Mouse (Mus musculus) heart, embryonic 10.5 days (tissue): ENCODE results near the gene Numbl. TPM values are rescaled to one million over a fixed set of nuclear protein-coding genes. Genes with fewer than 3 reads are reported as not detected.

Experiments used
- DNase-seq: peaks from one replicate; pipeline ENCODE4 v3.0.0-alpha.2; 2017; ENCODE audit warnings: low spot score
- H3K27ac ChIP-seq: fragments of 300-500 bp; sonication (generic); 2 replicates; pipeline ENCODE4 v1.5.1; 2016; ENCODE audit warnings: mild to moderate bottlenecking
- H3K27me3 ChIP-seq: fragments of 300-500 bp; sonication (generic); 2 replicates; pipeline ENCODE4 v1.6.1; 2016; ENCODE audit warnings: mild to moderate bottlenecking; ENCODE audit not compliant: poor library complexity, insufficient read depth, severe bottlenecking
- H3K36me3 ChIP-seq: fragments of 300-500 bp; sonication (generic); 2 replicates; pipeline ENCODE4 v1.6.1; 2016; ENCODE audit warnings: mild to moderate bottlenecking, moderate library complexity
- H3K4me1 ChIP-seq: fragments of 300-500 bp; sonication (generic); 2 replicates; pipeline ENCODE4 v1.6.1; 2016; ENCODE audit warnings: mild to moderate bottlenecking
- H3K4me3 ChIP-seq: fragments of 300-500 bp; sonication (generic); 2 replicates; pipeline ENCODE4 v1.5.1; 2016; ENCODE audit warnings: mild to moderate bottlenecking, moderate library complexity
- H3K9me3 ChIP-seq: fragments of 300-500 bp; sonication (generic); 2 replicates; pipeline ENCODE4 v1.6.1; 2016; ENCODE audit warnings: mild to moderate bottlenecking, moderate library complexity
- WGBS: fragments of 180-500 bp; shearing (Covaris S2); methylation state at CpG from one replicate; pipeline ENCODE4 v1.1.7; 2016; 5-methylcytosine and 5-hydroxymethylcytosine counted together
- polyA plus RNA-seq: library from polyadenylated mRNA; unstranded; fragments of >200 nt; fragmentation: Nextera tagmentation; extraction: Ambion mirVana; gene quantifications from 2 replicates; pipeline ENCODE4 v1.2.1, GENCODE M21; 2016

The Numbl gene
- polyA plus RNA-seq, 1 experiment from 2014 or later: 9.6 TPM

DNA sequence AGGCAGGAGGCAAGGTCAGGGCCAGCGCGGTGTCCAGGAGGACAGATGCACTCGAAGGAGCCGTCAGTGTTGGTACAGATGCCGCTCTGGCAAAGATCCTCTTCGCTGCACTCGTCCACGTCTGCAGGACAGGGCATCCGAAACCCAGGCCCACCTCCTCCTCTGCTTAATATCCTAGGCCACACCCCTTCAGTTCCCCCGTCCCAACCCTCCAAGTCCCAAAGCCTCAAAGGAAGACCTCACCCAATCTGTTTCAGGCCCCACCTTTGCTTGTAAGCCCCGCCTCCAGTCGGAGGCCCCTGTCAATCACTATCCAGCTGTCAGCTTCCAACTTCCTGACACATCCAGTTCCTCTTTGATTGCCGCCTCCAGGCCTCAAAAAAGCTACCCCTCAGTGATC is 64.1 kb downstream of the Numbl start:
- no peaks in the 10 kb centered on the region for H3K9me3 ChIP-seq
- WGBS: 17% methylated on average over 13 of the region's 13 CpGs
- H3K27me3 ChIP-seq: peaks cover 59% of the 10 kb centered on the region
- no peaks in the 10 kb centered on the region for H3K36me3 ChIP-seq
- no peak overlapping the region for H3K4me3 ChIP-seq
- peaks cover 26% of the 10 kb centered on the region for H3K4me1 ChIP-seq
- no peak overlapping the region for H3K27ac ChIP-seq
- DNase-seq: no peak

DNA sequence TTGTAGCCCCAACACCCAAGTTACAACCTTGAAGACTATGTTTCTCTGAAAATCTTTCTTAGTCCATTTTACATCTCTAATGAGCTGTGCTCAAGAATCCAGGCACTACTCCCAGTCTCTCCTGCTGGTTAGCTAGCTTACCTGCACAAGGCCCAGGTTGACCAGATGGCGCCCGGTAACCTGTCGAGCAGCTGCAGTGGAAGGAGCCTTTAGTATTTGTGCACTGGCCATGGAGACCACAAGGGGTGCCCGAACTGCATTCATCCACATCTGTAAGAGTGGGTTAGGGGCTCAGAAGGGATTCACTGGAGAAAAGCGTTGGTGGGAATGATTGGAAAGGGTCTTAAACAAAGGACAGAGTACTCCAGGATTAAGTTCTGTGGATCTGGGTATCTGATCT is 64.8 kb downstream of the Numbl start:
- H3K27me3 ChIP-seq: peaks cover 67% of the 10 kb centered on the region
- H3K27ac ChIP-seq: no peak overlapping the region
- H3K36me3 ChIP-seq: no peaks in the 10 kb centered on the region
- H3K4me3 ChIP-seq: no peak overlapping the region
- WGBS: 85% methylated on average over 5 of the region's 5 CpGs
- no peak for DNase-seq
- peaks cover 26% of the 10 kb centered on the region for H3K4me1 ChIP-seq
- H3K9me3 ChIP-seq: no peaks in the 10 kb centered on the region

DNA sequence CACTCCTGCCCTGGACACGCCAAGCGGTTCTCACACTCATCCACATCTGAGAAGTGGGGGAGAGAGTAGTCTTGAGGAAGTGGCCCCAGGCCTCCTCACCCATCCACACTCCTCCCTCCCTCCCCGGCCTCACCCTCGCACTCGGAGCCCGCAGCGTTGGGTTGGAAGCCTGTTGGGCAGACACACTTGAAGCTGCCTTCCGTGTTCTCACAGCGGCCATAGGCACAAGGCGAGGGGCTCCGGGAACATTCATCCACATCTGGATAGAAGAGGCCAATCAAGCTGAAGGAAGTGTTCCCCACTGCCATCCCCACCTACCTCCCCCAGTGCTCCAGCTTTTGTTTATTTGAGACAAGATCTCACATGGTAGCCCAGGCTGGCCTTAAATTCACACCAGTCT is 65.9 kb downstream of the Numbl start:
- peaks cover 29% of the 10 kb centered on the region for H3K4me1 ChIP-seq
- DNase-seq: no peak
- no peaks in the 10 kb centered on the region for H3K9me3 ChIP-seq
- no peak overlapping the region for H3K27ac ChIP-seq
- 88% methylated on average over 11 of the region's 11 CpGs for WGBS
- H3K36me3 ChIP-seq: no peaks in the 10 kb centered on the region
- peaks cover 78% of the 10 kb centered on the region for H3K27me3 ChIP-seq
- no peak overlapping the region for H3K4me3 ChIP-seq

GRCm38 (mm10) chr7:27324928-27325327 is 66.7 kb downstream of the Numbl start:
- Histone ChIP-seq H3K27me3 (peaks cover 86% of the 10 kb centered on the region), H3K27ac (no peak overlapping the region), H3K4me3 (peak overlapping the region; percentile 25; the same call in 1 of the 2 replicates), H3K4me1 (peaks cover 36% of the 10 kb centered on the region), H3K9me3 (no peaks in the 10 kb centered on the region), H3K36me3 (no peaks in the 10 kb centered on the region)
- WGBS: 56% methylated on average over 18 of the region's 20 CpGs
- DNase-seq: no peak

DNA sequence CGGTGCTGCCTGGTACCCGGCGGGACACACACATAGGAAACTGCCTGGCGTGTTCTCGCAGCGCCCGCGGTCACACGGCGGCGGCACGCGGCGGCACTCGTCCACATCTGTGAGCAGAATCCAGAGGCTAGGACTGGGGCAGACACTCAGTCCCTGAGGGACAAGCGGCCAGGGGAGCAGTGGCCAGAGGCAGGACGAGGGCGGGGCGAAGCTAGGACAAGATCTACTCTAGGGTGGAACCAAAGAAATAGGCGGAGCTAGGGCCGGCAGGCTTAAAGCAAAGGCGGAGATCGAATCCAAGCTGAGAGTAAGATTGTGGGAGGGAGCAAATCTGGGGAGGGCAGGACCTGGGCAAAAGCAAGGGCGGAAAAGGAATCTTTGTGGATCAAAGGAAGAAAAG is 67.5 kb downstream of the Numbl start:
- Histone ChIP-seq H3K4me3 (peak overlapping the region; percentile 51), H3K27me3 (peaks cover 94% of the 10 kb centered on the region), H3K27ac (0 out of 2 replicates have a peak overlapping the region, but pooled peaks have one; percentile 8), H3K4me1 (peaks cover 42% of the 10 kb centered on the region), H3K36me3 (no peaks in the 10 kb centered on the region), H3K9me3 (no peaks in the 10 kb centered on the region)
- WGBS: 2% methylated on average over 24 of the region's 24 CpGs
- DNase-seq: no peak

GRCm38 (mm10) chr7:27326101-27326880 is 68.1 kb downstream of the Numbl start:
- Histone ChIP-seq H3K27me3 (peaks cover 99% of the 10 kb centered on the region), H3K36me3 (no peaks in the 10 kb centered on the region), H3K9me3 (no peaks in the 10 kb centered on the region), H3K4me1 (peaks cover 48% of the 10 kb centered on the region), H3K4me3 (peak overlapping the region; percentile 51), H3K27ac (peak overlapping the region; percentile 11; the same call in 1 of the 2 replicates)
- no peak for DNase-seq
- 28% methylated on average over 34 of the region's 34 CpGs for WGBS

DNA sequence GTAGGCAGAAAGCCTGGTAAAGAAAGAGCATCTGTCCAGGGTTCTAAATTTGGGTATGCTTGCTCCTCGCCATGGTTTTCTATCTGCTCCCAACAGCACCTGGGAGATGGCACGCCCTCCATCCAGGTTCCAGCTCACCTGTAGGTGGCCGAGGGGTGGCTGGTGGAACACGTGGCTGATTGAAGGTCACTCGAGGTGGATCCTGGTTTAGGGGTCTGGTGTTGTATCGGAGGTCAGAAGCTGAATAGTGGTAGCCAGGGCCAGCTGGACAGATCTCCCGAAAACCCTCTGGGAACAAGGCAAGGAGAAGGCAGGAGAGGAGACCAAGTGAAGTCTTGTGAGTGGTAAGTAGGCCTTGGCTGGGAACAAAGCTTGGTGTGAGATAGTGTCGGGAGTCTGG is 69.3 kb downstream of the Numbl start:
- Histone ChIP-seq H3K4me1 (peaks cover 48% of the 10 kb centered on the region), H3K36me3 (no peaks in the 10 kb centered on the region), H3K4me3 (no peak overlapping the region), H3K9me3 (no peaks in the 10 kb centered on the region), H3K27ac (no peak overlapping the region), H3K27me3 (peaks cover 100% of the 10 kb centered on the region)
- 85% methylated on average over 8 of the region's 8 CpGs for WGBS
- no peak for DNase-seq

DNA sequence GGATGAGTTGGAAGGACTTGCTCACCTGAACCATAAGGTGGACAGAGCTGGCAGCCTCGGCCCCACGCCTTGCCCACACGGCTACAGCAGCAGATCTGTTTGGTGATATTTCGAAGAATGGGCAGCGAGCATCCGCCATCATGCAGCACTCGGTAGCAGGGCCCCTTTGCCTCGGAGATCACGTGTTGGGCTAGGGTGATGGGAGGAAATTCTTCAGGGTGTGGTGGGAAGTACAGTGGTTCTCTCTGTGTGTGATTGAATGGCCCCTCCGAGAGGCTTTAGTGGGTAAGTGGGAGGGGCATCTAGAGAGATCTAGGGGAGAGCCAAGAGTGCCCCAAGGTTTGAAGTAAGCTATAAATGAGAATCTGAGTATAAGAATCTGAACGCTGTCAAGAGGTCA is 69.9 kb downstream of the Numbl start:
- Histone ChIP-seq H3K27me3 (peaks cover 100% of the 10 kb centered on the region), H3K4me3 (no peak overlapping the region), H3K4me1 (peaks cover 54% of the 10 kb centered on the region), H3K36me3 (no peaks in the 10 kb centered on the region), H3K9me3 (no peaks in the 10 kb centered on the region), H3K27ac (no peak overlapping the region)
- DNase-seq: no peak
- WGBS: 82% methylated on average over 11 of the region's 11 CpGs

DNA sequence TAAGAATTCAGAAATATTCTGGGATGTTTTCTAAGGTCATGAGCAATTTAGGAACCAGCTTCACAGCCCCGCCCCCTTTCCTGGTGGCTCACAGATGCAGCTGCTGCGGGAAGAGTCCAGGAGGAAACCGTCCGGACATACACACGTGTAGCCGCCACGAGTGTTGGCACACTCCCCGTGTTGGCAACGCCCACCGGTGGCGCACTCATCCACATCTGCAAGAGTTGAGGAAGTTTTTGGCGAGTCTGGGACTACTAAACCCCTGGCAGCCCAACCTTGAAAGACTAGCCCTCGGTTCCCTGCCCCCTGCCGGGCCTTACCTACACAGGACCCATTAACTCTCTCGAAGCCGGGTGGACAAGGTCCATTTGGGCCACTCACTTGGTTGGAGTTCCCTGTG is 70.4 kb downstream of the Numbl start:
- no peak overlapping the region for H3K27ac ChIP-seq
- no peaks in the 10 kb centered on the region for H3K9me3 ChIP-seq
- 34% methylated on average over 16 of the region's 16 CpGs for WGBS
- DNase-seq: no peak
- H3K4me1 ChIP-seq: peaks cover 57% of the 10 kb centered on the region
- H3K27me3 ChIP-seq: peaks cover 100% of the 10 kb centered on the region
- H3K4me3 ChIP-seq: 0 out of 2 replicates have a peak overlapping the region, but pooled peaks have one; percentile 53
- no peaks in the 10 kb centered on the region for H3K36me3 ChIP-seq

DNA sequence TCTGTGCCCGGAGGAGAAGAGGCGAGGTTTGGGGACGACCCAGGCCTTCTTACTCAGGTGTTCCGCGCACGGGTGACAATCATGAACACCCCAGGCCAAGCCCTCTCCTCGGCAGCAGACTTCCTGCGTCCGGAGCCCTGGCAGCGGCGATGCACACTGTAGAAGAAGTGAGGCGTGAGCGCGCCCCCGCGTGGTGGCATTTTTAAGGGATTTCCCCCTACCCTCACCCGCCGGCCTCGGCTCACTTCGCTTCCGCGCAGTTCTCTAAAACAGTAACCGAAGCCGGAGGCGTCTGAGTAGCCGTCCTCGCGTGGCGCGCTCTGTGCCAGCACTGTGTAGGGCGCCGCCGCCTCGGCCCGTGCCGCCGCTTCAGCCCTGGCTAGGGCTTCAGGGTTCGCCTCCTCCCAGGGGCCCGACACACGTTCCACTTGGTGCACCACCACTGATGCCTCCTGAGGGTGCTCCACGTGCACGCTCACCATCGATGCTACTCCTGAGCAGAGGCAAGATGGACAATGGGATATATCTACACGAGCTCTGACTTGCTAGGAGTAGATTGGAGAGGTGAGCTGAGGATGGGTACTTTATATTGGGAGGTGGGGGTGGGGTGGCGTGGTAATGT is 71.2 kb downstream of the Numbl start:
- H3K9me3 ChIP-seq: no peaks in the 10 kb centered on the region
- H3K36me3 ChIP-seq: no peaks in the 10 kb centered on the region
- DNase-seq: no peak
- peak overlapping the region; percentile 53 for H3K4me3 ChIP-seq
- peaks cover 100% of the 10 kb centered on the region for H3K27me3 ChIP-seq
- WGBS: 6% methylated on average over 45 of the region's 45 CpGs
- H3K27ac ChIP-seq: peak overlapping the region; percentile 30; the same call in 1 of the 2 replicates
- peaks cover 65% of the 10 kb centered on the region for H3K4me1 ChIP-seq

GRCm38 (mm10) chr7:27329981-27330380 is 71.7 kb downstream of the Numbl start:
- Histone ChIP-seq H3K36me3 (no peaks in the 10 kb centered on the region), H3K9me3 (no peaks in the 10 kb centered on the region), H3K4me1 (peaks cover 67% of the 10 kb centered on the region), H3K27me3 (peaks cover 100% of the 10 kb centered on the region), H3K4me3 (peak overlapping the region; percentile 65; the same call in 1 of the 2 replicates), H3K27ac (no peak overlapping the region)
- DNase-seq: no peak
- WGBS: 20% methylated on average over 17 of the region's 17 CpGs

DNA sequence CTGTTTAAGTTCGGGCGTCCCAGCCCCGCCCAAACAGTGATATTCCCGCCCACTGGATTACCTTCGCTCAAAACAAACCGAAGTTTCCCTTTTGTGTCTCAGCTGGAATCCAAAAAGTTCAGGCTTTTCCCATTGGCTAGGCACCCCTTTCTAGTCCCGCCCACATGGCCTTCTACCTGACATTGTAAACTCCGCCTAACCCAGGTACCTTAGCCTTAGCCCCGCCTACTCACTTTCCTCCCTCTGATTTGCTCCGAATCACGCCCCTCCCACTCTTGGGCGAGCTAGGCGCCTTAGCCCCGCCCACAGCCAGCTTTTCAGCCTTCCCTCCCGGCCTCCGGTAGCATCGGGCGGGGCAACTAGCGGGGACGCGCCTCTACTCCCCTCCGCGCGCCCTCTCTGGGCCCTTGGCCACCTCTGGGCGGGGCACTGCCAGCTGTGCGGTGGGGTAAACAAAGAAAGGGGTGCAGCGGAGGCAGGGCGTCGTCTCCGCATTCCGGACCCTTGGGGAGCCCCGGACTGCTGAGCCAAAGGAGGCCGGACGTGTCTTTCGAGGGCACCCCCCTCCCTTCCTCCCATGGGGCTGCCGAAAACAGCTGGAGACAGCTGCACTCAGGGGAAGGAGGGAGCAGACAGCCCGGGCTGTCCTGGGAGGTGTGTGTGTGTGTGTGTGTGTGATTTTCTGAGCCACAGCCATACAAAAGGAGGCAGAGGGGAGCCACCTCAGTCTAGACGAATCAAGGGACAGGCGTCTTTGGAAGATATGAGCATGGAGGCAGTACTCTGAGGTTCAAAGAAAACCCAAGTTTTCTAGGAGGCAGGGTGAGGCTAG is 72.7 kb downstream of the Numbl start:
- peaks cover 100% of the 10 kb centered on the region for H3K27me3 ChIP-seq
- H3K9me3 ChIP-seq: no peaks in the 10 kb centered on the region
- peaks cover 63% of the 10 kb centered on the region for H3K4me1 ChIP-seq
- DNase-seq: peak; percentile 94
- no peaks in the 10 kb centered on the region for H3K36me3 ChIP-seq
- peak overlapping the region; percentile 44; the same call in 1 of the 2 replicates for H3K27ac ChIP-seq
- peak overlapping the region; percentile 65 for H3K4me3 ChIP-seq
- under 1% methylated on average over 39 of the region's 39 CpGs for WGBS

DNA sequence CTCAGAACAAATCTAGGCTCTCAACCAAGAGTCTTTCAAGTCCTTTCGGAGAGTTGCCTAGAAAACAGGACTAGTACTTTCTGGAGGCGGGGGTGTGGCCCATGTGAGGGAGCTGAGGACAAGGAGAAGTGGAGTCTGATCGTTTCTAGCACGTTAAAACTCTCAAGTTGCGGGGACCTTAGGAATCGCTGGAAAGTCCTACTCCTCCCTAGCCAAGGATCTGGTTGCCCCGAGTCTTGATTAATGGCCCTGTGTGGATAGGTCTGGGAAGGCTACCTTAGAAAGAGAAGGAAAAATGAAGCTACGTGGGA is 73.3 kb downstream of the Numbl start:
- WGBS: 4% methylated on average over 8 of the region's 8 CpGs
- no peak for DNase-seq
- Histone ChIP-seq H3K36me3 (no peaks in the 10 kb centered on the region), H3K27me3 (peaks cover 99% of the 10 kb centered on the region), H3K27ac (no peak overlapping the region), H3K9me3 (no peaks in the 10 kb centered on the region), H3K4me1 (peaks cover 59% of the 10 kb centered on the region), H3K4me3 (peak overlapping the region; percentile 65)
